Mouse (Mus musculus) forebrain, embryonic 11.5 days (tissue): ENCODE results near the gene Phc2. TPM values are rescaled to one million over a fixed set of nuclear protein-coding genes. Genes with fewer than 3 reads are reported as not detected.

ENCODE experiments used
- polyA plus RNA-seq: library from polyadenylated mRNA; unstranded; fragments of >200 nt; fragmentation: Nextera tagmentation; extraction: Ambion mirVana; gene quantifications from 2 replicates; pipeline ENCODE4 v1.2.1, GENCODE M21; 2014

Phc2 gene
- polyA plus RNA-seq, 1 experiment from 2014 or later, result 133 TPM

Other genes with a start within 250 kb of the Phc2 start
- gene Zscan20, start 44.6 kb upstream of the Phc2 start, polyA plus RNA-seq, result 5.4 and 6.9 TPM in 2 replicates
- gene Tlr12, start 36.1 kb upstream of the Phc2 start, polyA plus RNA-seq, result 0.35 and 0.75 TPM in 2 replicates
- 0.56 TPM in 2 replicates for gene A3galt2, start 100.7 kb downstream of the Phc2 start, polyA plus RNA-seq
- 53.0 and 55.2 TPM in 2 replicates for gene Zfp362, start 151.3 kb downstream of the Phc2 start, polyA plus RNA-seq
- gene Trim62, start 228.9 kb downstream of the Phc2 start, polyA plus RNA-seq, result 9.4 and 11.0 TPM in 2 replicates